In genomic region chr1:181484696-181485095, GRCm38 (mm10) we compare ENCODE assay signal across 24 mouse cellular contexts. TPM values are rescaled to one million over a fixed set of nuclear protein-coding genes. Genes with fewer than 3 reads are reported as not detected.
DNase-seq lines count a peak whose midpoint lies in the region; ATAC-seq and TF ChIP-seq lines count a peak whose summit lies in the region.
"Had no signal": no experiment of that assay in that cellular context is flagged by ENCODE, and none has a peak within 500 bp of the region (broad histone marks: within the 10 kb centered on the region; RNA-seq: fewer than 3 reads in every experiment).

No protein-coding gene starts in this region.

- peak; percentile 59; the same call in 1 of the 2 replicates for ATAC-seq in forebrain, postnatal 0 days
- ATAC-seq in forebrain, embryonic 11.5 days (replicated peaks; ENCODE audit: low FRiP score): no peak
- ATAC-seq: liver, postnatal 0 days; midbrain, embryonic 15.5 days had no signal

- WGBS in forebrain, postnatal 0 days: 41% methylated on average over 5 of the region's 5 CpGs
- WGBS in forebrain, embryonic 11.5 days: 82% methylated on average over 5 of the region's 5 CpGs

- TF ChIP-seq CTCF in forebrain, postnatal 0 days (IDR thresholded peaks at IDR 0.05; ENCODE audit: low read depth): no peak

- no peak overlapping the region for H3K4me2 ChIP-seq in forebrain, postnatal 0 days (ENCODE audit: low read depth)
- no peak overlapping the region for H3K4me2 ChIP-seq in forebrain, embryonic 11.5 days (ENCODE audit: low read depth, low read length, severe bottlenecking)
- H3K4me2 ChIP-seq: embryonic facial prominence, embryonic 13.5 days; heart, embryonic 13.5 days; midbrain, embryonic 15.5 days had no signal

- H3K36me3 ChIP-seq in forebrain, postnatal 0 days (ENCODE audit: insufficient read depth): no peaks in the 10 kb centered on the region
- H3K36me3 ChIP-seq in forebrain, embryonic 11.5 days (ENCODE audit: control insufficient read depth, insufficient read depth, low read length): no peaks in the 10 kb centered on the region
- H3K36me3 ChIP-seq: embryonic facial prominence, embryonic 13.5 days; heart, embryonic 13.5 days; midbrain, embryonic 15.5 days had no signal

- H3K9ac ChIP-seq in forebrain, postnatal 0 days: no peak overlapping the region
- no peak overlapping the region for H3K9ac ChIP-seq in forebrain, embryonic 11.5 days (ENCODE audit: low read length)
- H3K9ac ChIP-seq: embryonic facial prominence, embryonic 13.5 days; heart, embryonic 13.5 days; liver, postnatal 0 days; midbrain, embryonic 15.5 days had no signal

- H3K4me1 ChIP-seq in forebrain, postnatal 0 days (ENCODE audit: insufficient read depth): no peaks in the 10 kb centered on the region
- no peaks in the 10 kb centered on the region for H3K4me1 ChIP-seq in forebrain, embryonic 11.5 days (replicated peaks; ENCODE audit: control insufficient read depth, insufficient read depth, low read length)
- H3K4me1 ChIP-seq: heart, embryonic 13.5 days had no signal

- H3K27me3 ChIP-seq in forebrain, postnatal 0 days (ENCODE audit: insufficient read depth, low read length): no peaks in the 10 kb centered on the region
- no peaks in the 10 kb centered on the region for H3K27me3 ChIP-seq in forebrain, embryonic 11.5 days (ENCODE audit: control insufficient read depth, insufficient read depth, low read length)
- H3K27me3 ChIP-seq: embryonic facial prominence, embryonic 13.5 days; heart, embryonic 13.5 days; midbrain, embryonic 15.5 days had no signal

- no peak overlapping the region for H3K27ac ChIP-seq in forebrain, postnatal 0 days (ENCODE audit: low read depth, low read length)
- no peak overlapping the region for H3K27ac ChIP-seq in forebrain, embryonic 11.5 days (ENCODE audit: low read depth, low read length)
- H3K27ac ChIP-seq: embryonic facial prominence, embryonic 13.5 days; heart, embryonic 13.5 days; midbrain, embryonic 15.5 days; stomach, postnatal 0 days had no signal

- H3K9me3 ChIP-seq in forebrain, postnatal 0 days (ENCODE audit: low read length): no peaks in the 10 kb centered on the region
- H3K9me3 ChIP-seq in forebrain, embryonic 11.5 days (ENCODE audit: control insufficient read depth, low read length): no peaks in the 10 kb centered on the region
- H3K9me3 ChIP-seq: embryonic facial prominence, embryonic 13.5 days; heart, embryonic 13.5 days; midbrain, embryonic 15.5 days had no signal

- DNase-seq in forebrain, postnatal 0 days: peak; percentile 49
- no peak for DNase-seq in forebrain, embryonic 11.5 days (ENCODE audit: low spot score)
- DNase-seq in layer of hippocampus, adult 9-11 months: peak; percentile 34
- DNase-seq in layer of hippocampus, postnatal 10 days (ENCODE audit: low spot score in 2 of 2): no peak
- DNase-seq in retina, postnatal 1 day: peak; percentile 53
- no peak for DNase-seq in retina, embryonic 14.5 days (ENCODE audit: low spot score)
- DNase-seq in ovary, adult 18-20 months (ENCODE audit: low spot score): no peak
- DNase-seq: B cell, adult 2 months; cerebellum, adult 8-10 months; kidney, adult 9 months; liver, postnatal 0 days; lung, postnatal 14 days had no signal

- H3K4me3 ChIP-seq in forebrain, postnatal 0 days (ENCODE audit: low read depth, low read length): no peak overlapping the region
- no peak overlapping the region for H3K4me3 ChIP-seq in forebrain, embryonic 11.5 days (ENCODE audit: low read depth, low read length)
- H3K4me3 ChIP-seq: embryonic facial prominence, embryonic 13.5 days; heart, embryonic 13.5 days; midbrain, embryonic 15.5 days had no signal

RNA-seq across cellular contexts. Expression of gene Ccdc121, which starts 26.6 kb away (rescaled TPM):
- total RNA-seq in forebrain, postnatal 0 days (2014; rRNA removed): 0.38 and 0.54 TPM in 2 replicates
- polyA plus RNA-seq in forebrain, postnatal 0 days (2015; fragmentation: Nextera tagmentation; extraction: Ambion mirVana): 0.33 and 0.51 TPM in 2 replicates
- not detected in 2 replicates for polyA plus RNA-seq in forebrain, embryonic 11.5 days (2014; fragmentation: Nextera tagmentation; extraction: Ambion mirVana)
- total RNA-seq in layer of hippocampus, postnatal 10 days (2021): under 1 TPM; 0.32 to 0.47 TPM
- total RNA-seq: adrenal gland, postnatal 4 days; gastrocnemius, adult 8-10 months; granulocyte monocyte progenitor cell, adult 5-6 weeks; heart, postnatal 25 days; liver, adult 2 months; megakaryocyte, adult 5-6 weeks had no signal
- polyA plus RNA-seq: embryonic facial prominence, embryonic 13.5 days; intestine, embryonic 14.5 days; liver, adult 2 months; liver, postnatal 0 days; midbrain, embryonic 15.5 days; neural tube, embryonic 11.5 days; stomach, postnatal 0 days had no signal

Comparison
In these comparisons a context has a peak if more than half of its experiments do, and no peak if none do; other contexts are left out.
1. DNase-seq: peak in forebrain, postnatal 0 days (single experiment), layer of hippocampus, adult 9-11 months (single experiment) and retina, postnatal 1 day (single experiment); none in forebrain, embryonic 11.5 days (single experiment), layer of hippocampus, postnatal 10 days (0 of 2), retina, embryonic 14.5 days (single experiment) and ovary, adult 18-20 months (single experiment).